Mouse (Mus musculus) heart, postnatal 36 days (tissue): ENCODE results near the gene Gpr135. TPM values are rescaled to one million over a fixed set of nuclear protein-coding genes. Genes with fewer than 3 reads are reported as not detected.
"Not testable (repeated sequence)": the region's sequence is repeated elsewhere in the genome, so short reads cannot be mapped to it uniquely, and the experiment has no call there.

Source experiments
- DNase-seq, 2 experiments: peaks; one replicate each; pipeline ENCODE4 v3.0.0; 2021 to 2022
- intact Hi-C: fragments of 180-260 bp; cut with DNase I; formaldehyde crosslinking; loops from one replicate; pipeline ENCODE4 v1.15.1; 2025
- total RNA-seq, 2 experiments: library from RNA; stranded (reverse); gene quantifications; 2 replicates each; pipeline ENCODE4 v1.2.3; 2021

The Gpr135 gene
- total RNA-seq, 2 experiments from 2014 or later, result 0.41 to 0.42 TPM

- no peak for DNase-seq
- intact Hi-C loops, result no loop called here
Observed at GRCm38 (mm10) chr12:72057780-72058179, 13.1 kb downstream of the Gpr135 start.

GRCm38 (mm10) chr12:72053851-72054250 lies 17.1 kb downstream of the Gpr135 start:
- DNase-seq, result no peak
- intact Hi-C loops, result no loop called here

DNA sequence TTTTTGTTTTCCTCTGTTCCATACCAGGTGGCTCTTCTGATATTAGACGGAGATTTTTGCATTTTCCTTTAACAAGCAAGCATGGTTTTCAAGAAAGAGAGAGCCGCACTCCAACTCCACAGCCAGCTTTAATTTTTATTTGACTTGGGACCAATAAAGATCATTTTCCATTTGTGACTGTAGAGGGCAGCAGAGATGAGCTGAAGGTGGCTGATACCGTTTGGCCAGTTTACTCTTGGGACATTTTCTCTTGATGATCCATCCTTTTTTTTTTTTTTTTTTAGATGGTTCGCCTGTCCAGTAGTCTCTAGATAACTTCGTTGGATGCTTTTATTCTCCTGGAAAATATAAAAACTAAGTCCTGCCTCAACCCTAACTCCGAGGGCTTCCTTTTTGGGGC lies 17.6 kb downstream of the Gpr135 start:
- no peak for DNase-seq
- intact Hi-C loops, result no loop called here

DNA sequence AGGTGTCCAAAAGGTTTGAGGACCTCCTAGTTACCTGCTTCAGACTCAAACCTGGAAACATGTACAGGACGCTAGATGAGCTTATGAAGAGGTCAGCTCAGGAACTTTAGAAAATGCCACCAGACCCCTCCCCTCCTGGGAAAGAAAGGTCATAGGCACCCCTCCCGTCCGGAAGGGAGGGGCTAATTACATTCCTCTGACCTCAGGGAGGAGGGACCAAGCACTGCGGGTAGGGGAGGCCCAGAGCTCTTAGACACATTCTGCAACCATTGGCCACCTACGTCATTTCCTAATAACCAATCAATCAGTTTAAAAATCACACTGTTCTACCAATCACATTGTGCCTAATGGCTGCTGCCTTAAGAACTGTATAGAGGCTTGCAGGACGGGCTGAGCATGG lies 18.4 kb downstream of the Gpr135 start:
- intact Hi-C loops, result no loop called here
- no peak for DNase-seq

- no peak for DNase-seq
- intact Hi-C loops, result no loop called here
Observed at GRCm38 (mm10) chr12:72050821-72051220, 20.1 kb downstream of the Gpr135 start.

GRCm38 (mm10) chr12:72050156-72050555 lies 20.8 kb downstream of the Gpr135 start:
- intact Hi-C loops, DNase-seq: not testable (repeated sequence)

DNA sequence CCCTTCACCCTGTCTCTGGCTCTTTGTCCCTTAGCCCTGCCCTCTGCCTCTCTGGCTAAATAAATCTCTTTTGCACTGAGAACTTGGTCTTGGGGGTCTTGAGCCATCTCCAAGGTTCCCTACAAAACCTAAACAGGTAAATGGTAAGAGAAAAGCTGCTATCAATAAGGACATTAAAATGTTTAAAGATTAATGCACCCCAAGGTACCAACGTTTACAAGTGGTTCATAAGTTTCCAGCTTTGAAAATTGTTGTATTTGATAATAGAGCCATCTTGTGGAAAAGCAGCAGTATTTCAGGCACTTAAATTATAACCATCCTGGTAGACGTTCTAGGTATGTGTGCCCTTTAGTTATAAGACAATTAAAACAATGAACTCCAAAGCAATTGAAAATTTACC lies 23.4 kb downstream of the Gpr135 start:
- DNase-seq, result peak in 1 of 2 experiments; percentile 15

DNA sequence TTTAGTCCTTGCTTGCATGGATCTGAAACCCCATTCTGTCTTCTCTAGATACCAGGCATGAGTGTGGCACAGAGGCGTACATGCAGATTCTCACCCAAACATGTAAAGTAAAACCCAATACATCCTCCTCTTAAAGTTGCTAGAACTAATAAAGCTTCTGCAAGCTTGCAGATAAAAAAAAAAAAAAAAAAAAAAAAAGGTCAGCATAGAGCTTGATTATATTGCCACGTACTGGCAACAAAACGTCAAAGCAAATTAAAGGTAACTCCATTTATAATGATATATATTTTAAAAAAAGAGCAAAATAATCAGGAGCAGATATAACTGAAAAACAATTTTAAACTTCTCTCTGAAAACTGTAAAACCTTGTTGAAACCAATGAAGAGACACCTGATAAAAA lies 29.7 kb downstream of the Gpr135 start:
- DNase-seq, result no peak
- intact Hi-C loops, result no loop called here

More for the DNA sequence above, 23.4 kb downstream of the Gpr135 start:
- intact Hi-C loops, result loop anchor here (1.0 to 5.0 kb wide), 3 partner anchors 65 to 279 kb away; no protein-coding TSS in a partner anchor

DNA sequence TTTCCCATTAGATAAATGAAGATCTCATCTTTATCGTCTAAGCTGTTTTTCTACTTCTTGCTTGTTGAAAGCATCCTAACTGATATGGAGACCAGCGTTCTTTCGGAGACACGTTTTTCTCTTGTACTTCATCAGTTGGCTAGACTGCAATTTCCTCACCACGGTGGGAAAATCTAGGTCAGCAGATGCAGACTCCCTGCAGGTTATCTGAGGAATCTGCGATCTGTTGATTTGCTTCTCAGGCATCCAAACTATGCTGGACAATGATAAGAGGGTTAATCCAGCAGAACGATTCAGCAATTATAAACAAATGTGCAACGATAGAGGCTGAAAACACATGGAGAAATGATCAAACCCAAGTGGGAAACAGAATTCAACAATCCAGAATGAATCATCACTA lies 31.4 kb downstream of the Gpr135 start:
- intact Hi-C loops, result no loop called here

DNA sequence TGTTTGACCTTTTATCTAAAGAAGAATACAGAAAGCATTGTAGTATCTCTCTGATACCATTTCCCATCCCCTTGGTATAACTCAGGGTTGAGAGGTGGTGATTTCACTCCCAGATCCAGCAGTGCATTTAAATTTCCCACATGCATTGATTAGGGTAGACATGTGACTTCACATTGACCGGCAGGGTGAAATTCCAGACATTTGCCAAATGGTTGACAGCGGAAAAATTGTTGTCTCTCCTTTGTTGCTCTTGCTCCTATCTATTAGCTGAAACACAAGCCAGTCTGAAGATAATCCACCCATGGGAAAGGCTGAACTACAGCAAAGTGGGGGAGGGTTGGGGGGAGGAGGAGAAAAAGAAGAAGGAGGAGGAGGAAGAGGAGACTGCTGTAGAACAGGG lies 32.1 kb downstream of the Gpr135 start:
- intact Hi-C loops, result no loop called here
- DNase-seq, result no peak

More for the DNA sequence above, 31.4 kb downstream of the Gpr135 start:
- no peak for DNase-seq

DNA sequence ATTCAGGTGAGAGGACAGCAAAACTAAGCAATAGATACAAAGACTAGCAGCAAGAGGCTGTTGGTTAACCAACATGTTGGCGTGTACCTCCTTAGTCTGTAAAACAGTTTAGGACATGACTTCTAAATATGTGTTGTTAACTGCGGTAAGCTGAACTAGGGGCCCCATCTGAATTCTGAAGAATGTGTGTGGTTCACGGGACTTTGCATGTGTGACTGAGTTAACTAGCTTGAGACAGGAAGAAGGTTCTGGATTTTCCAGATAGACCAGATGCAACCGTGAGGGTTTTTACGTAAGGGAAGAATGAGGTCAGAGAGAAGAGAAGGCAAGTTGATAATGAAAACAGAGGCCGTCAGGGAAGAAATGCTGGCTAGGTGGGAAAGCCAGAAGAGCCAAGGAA lies 33.9 kb downstream of the Gpr135 start:
- DNase-seq, result no peak
- intact Hi-C loops, result no loop called here

DNA sequence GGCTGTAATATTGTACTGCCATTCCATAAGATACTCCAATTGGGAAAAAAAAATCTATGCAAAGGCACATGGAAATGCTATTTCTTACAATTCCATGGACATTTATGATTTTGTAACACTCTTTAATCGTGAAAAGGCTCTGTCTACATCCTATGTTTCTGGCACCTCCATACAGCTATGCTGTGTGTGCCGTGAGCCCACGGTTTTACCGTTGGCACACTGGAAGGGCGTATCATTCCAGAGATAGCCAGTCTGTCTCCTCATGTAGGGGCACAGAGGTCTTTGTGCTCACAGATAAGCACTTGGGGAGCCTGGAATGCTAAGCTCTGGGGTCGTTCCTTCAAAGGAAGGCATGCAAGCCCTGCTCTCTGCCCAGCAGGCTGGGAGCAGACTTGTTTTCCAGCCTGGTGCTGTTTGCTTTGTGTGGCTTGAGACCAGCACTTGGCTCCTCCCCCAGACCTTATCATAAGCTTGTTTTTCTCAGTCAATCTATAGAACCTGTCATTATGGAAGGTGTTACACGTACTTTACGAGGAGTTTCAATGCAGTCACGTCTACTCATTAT lies 34.7 kb downstream of the Gpr135 start:
- intact Hi-C loops, result no loop called here
- no peak for DNase-seq

DNA sequence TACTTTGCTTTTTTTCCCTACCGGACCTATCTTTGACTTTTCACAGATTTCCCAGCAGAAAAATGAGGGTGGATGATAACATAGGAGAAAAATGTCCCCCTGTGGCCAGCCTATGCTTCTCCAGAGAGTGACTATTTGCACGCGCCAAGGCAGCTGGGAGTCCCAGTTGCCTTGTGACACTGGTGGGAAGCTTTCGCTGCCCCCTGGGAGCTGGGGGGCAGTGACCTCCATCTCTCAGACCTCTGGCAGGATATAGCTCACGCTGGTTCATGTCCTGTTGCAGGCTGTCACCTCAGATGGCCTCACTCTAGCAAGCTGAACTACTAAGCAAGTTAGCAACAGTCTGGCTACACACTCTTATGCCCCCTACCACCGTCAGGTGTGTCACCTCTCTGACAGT lies 39.1 kb downstream of the Gpr135 start:
- intact Hi-C loops, result no loop called here
- DNase-seq, result peak; percentile 51

DNA sequence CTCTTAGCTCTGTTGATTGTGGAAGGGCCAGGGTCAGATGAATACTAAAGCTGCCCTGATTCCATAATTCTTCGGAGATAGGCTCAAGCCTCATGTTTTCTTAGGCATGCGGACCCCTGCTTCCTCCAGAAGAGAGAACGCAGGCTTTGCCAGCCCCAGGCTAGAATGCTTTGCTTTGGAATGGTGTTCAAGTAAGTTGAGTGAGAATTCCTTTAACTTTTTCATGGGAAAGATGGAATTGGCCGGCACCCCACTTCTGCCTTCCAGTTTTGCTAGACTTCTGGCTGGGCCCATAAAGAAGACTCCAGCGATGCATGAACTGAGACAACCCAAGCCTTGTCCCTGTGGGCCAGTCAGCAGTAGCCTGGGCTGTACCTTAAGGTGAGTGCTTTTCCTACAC lies 39.8 kb downstream of the Gpr135 start:
- DNase-seq, result peak in 1 of 2 experiments; percentile 25
- intact Hi-C loops, result no loop called here

GRCm38 (mm10) chr12:72025275-72025795 lies 45.6 kb downstream of the Gpr135 start:
- intact Hi-C loops, result no loop called here
- no peak for DNase-seq

DNA sequence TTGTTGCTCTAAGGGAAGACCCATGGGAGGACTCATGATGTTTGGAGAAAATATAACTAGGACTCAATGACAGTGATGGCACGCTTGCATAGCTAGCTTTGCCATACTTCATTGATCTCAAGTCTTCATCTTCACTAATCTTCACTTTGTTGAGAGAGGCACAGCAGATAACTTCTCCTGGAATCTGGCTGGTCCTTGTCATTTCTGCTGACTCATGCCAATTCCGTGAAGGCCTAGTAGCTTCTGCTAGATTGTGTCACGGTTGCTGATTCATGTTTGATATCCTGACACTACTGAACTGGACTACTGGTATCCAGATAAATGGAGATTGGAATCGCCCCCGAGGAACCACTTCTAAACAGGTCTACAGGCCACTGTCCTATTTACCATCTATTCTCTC lies 47.4 kb downstream of the Gpr135 start:
- no peak for DNase-seq
- intact Hi-C loops, result no loop called here

GRCm38 (mm10) chr12:72022790-72023189 lies 48.1 kb downstream of the Gpr135 start:
- DNase-seq, result no peak
- intact Hi-C loops, result no loop called here

DNA sequence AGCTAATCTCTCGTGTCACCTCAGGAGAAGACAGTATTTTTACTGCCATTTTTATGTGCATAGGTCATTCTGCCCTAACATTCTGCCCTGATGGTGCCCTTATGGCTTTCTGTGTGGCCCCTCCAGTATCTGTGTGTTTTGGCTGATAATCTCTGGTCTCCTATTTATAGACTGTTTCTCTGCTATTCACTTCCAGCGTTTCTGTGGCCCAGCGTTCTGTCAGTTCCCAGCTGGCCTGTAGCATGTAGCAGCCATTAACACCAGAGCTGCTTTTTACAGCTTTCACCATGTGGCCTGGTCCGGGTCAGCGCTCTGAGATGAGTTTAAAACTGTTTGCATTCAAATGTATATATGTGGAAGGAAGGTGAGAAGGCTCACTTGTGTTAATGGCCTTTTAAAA lies 49.4 kb downstream of the Gpr135 start:
- no peak for DNase-seq
- intact Hi-C loops, result no loop called here

- intact Hi-C loops, result no loop called here
- no peak for DNase-seq
Observed at GRCm38 (mm10) chr12:72020285-72020684, 50.6 kb downstream of the Gpr135 start.
